Mouse (Mus musculus): Measurements from ENCODE around the gene Neurl1a. TPM values are rescaled to one million over a fixed set of nuclear protein-coding genes. Genes with fewer than 3 reads are reported as not detected.

Gene Neurl1a
- polyA plus RNA-seq, 1 experiment = 0.01 TPM

DNA sequence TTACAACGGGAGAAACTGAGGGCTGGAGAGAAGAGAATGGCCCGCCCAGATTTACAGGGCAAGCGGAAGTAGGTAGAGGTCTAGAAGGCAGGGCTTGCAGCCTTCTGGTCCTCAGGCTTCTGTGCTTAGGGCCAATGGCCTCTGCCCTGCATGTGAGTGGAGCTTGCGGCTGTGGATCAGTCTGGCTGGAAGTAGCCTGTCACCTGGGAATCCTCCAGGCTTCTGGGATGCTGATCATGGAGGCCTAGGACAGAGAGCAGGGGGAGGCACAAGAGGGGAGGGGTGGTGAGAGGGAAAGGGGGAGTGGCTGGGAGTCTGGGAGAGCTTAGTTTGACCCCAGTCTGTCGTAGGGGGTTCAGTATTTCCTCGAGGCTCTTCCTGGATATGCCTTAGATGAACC is 23.8 kb downstream of the Neurl1a start:
- no peaks in the 10 kb centered on the region for H3K9me3 ChIP-seq (ENCODE audit: control insufficient read depth, low read length)
- H3K36me3 ChIP-seq (ENCODE audit: control insufficient read depth) = no peaks in the 10 kb centered on the region
- H3K4me1 ChIP-seq (ENCODE audit: control insufficient read depth) = no peaks in the 10 kb centered on the region
- H3K4me3 ChIP-seq (replicated peaks) = no peak overlapping the region
- H3K27me3 ChIP-seq (ENCODE audit: control insufficient read depth) = no peaks in the 10 kb centered on the region
- TF ChIP-seq TAL1 (IDR thresholded peaks at IDR 0.05; ENCODE audit: low read length) = no peak

DNA sequence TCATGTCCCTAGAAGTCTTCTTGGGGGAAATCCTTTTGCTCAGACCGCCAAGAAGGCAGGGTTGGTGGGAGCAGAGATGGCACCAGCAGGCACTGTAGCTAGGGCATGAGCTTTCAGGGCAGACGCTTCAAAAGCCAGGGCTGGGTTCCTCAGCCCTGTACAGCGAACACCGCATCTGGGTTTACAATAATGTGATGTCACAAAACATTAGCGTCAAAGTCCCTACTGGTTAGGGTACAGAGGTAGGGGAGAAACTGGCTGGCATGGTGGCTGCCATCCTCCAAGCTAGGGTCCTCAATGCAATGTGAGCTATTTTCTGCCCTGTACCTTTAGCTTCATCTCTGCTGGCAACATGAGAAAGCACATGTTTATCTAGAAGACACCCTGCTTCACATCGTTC is 24.4 kb downstream of the Neurl1a start:
- Histone ChIP-seq H3K27me3 (ENCODE audit: control insufficient read depth) (no peaks in the 10 kb centered on the region), H3K4me1 (ENCODE audit: control insufficient read depth) (no peaks in the 10 kb centered on the region), H3K9me3 (ENCODE audit: control insufficient read depth, low read length) (no peaks in the 10 kb centered on the region), H3K36me3 (ENCODE audit: control insufficient read depth) (no peaks in the 10 kb centered on the region), H3K4me3 (replicated peaks) (no peak overlapping the region)
- no peak for TF ChIP-seq GATA1 (IDR thresholded peaks at IDR 0.05; ENCODE audit: low read length)
- no peak for TF ChIP-seq TAL1 (IDR thresholded peaks at IDR 0.05; ENCODE audit: low read length)

DNA sequence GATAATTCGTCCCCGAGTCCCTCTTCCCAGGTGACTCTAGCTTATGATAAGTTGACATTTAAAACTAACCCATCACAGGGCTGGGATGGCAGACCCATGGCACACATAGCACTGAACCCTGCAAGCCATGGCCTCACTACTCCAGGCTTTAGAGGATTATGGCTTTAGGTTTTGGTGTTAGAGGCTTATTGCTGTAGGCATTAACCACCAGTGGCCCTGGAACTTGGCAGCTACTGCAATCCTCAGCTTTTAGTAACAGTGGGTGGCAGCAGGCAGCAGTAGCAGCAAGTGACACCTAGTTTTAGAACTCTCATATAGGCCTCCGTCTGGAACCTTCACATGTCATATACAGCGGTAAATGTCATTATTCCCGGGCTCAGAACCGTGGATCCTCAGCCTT is 26.0 kb downstream of the Neurl1a start:
- Histone ChIP-seq H3K36me3 (ENCODE audit: control insufficient read depth) (no peaks in the 10 kb centered on the region), H3K9me3 (ENCODE audit: control insufficient read depth, low read length) (no peaks in the 10 kb centered on the region), H3K4me1 (ENCODE audit: control insufficient read depth) (no peaks in the 10 kb centered on the region), H3K4me3 (replicated peaks) (no peak overlapping the region), H3K27me3 (ENCODE audit: control insufficient read depth) (no peaks in the 10 kb centered on the region)
- no peak for TF ChIP-seq GATA1 (IDR thresholded peaks at IDR 0.05; ENCODE audit: low read length)
- TF ChIP-seq TAL1 (IDR thresholded peaks at IDR 0.05; ENCODE audit: low read length) = no peak

DNA sequence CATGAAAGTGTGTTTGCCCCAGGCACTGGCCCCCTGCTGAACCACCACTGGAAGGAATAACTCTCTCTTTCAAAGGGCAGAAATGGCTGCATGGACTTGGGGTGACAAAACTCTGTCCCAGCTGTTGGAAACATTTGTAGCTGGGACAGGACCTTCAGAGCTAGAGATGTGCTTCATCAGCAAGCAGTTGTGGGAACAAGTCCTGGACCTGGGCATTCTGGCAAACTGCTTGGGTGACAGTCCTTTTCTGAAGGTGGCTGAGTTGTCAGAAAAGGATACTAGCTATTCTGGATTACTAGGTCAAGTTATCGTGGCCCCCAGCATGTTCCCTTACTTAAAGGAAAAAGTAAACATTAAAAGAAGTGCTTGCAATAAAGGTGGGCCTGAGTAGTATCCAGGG is 27.5 kb downstream of the Neurl1a start:
- Histone ChIP-seq H3K9me3 (ENCODE audit: control insufficient read depth, low read length) (no peaks in the 10 kb centered on the region), H3K4me1 (ENCODE audit: control insufficient read depth) (no peaks in the 10 kb centered on the region), H3K4me3 (replicated peaks) (no peak overlapping the region), H3K36me3 (ENCODE audit: control insufficient read depth) (no peaks in the 10 kb centered on the region), H3K27me3 (ENCODE audit: control insufficient read depth) (no peaks in the 10 kb centered on the region)
- TF ChIP-seq TAL1 (IDR thresholded peaks at IDR 0.05; ENCODE audit: low read length) (no peak), GATA1 (IDR thresholded peaks at IDR 0.05; ENCODE audit: low read length) (no peak)

DNA sequence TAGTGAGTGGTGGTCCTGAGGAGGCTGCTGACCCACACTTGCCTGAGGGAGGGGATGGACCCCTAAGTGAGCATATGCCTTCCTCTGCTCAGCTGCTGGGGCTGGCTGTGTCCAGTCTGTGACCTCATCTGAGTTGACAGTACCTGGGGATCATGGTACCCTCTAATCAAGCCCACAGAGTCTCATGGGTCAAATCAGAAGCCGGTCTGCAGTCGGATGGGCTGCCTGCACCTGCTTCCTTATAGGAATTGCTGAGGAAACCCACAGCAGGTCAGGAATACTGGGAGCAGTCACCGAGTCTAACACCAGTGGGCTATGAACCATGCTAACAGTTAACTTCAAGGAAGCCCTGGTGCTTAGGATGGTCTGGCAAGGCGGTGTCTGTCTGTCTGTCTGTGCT is 31.8 kb downstream of the Neurl1a start:
- TF ChIP-seq TAL1 (IDR thresholded peaks at IDR 0.05; ENCODE audit: low read length) (no peak), GATA1 (IDR thresholded peaks at IDR 0.05; ENCODE audit: low read length) (no peak)
- Histone ChIP-seq H3K4me1 (ENCODE audit: control insufficient read depth) (no peaks in the 10 kb centered on the region), H3K4me3 (replicated peaks) (no peak overlapping the region)

DNA sequence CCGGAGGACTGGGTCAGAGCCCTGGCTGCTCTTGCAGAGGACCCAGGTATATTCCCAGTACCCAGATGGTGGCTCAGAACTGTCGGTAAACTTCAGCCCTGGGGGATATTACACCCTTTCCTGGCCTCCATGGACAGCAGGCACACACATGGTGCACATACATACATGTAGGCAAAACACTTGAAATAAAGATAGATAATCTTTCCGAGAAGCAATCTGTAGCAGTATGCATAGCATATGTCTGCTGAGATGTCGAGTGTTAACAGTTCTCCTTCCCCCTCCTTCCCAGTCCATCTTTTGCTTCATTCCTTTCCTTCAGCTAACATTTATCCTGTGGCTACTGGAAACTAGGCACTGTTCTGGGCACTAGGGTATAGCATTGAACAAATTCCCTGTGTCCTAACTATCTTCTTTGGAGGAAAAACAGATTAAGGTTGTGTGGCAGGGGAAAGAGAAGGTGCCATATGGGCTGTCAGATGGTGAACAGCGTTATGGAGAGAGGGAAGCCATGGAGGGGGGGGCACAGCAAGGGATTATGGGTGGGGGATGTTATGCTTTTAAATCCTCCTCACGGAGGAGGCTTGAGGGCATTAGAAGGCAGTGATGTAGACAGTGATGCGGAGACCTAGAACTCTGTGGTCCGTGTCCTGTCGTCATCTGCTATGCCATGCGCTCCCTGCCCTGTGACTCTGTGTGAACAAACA is 33.1 kb downstream of the Neurl1a start:
- Histone ChIP-seq H3K27me3 (ENCODE audit: control insufficient read depth) (no peaks in the 10 kb centered on the region), H3K4me1 (ENCODE audit: control insufficient read depth) (no peaks in the 10 kb centered on the region), H3K9me3 (ENCODE audit: control insufficient read depth, low read length) (no peaks in the 10 kb centered on the region), H3K36me3 (ENCODE audit: control insufficient read depth) (no peaks in the 10 kb centered on the region), H3K4me3 (replicated peaks) (no peak overlapping the region)
- TF ChIP-seq TAL1 (IDR thresholded peaks at IDR 0.05; ENCODE audit: low read length) = no peak
- TF ChIP-seq GATA1 (IDR thresholded peaks at IDR 0.05; ENCODE audit: low read length) = no peak

More for the DNA sequence above, 31.8 kb downstream of the Neurl1a start:
- H3K9me3 ChIP-seq (ENCODE audit: control insufficient read depth, low read length) = no peaks in the 10 kb centered on the region
- no peaks in the 10 kb centered on the region for H3K36me3 ChIP-seq (ENCODE audit: control insufficient read depth)
- no peaks in the 10 kb centered on the region for H3K27me3 ChIP-seq (ENCODE audit: control insufficient read depth)

DNA sequence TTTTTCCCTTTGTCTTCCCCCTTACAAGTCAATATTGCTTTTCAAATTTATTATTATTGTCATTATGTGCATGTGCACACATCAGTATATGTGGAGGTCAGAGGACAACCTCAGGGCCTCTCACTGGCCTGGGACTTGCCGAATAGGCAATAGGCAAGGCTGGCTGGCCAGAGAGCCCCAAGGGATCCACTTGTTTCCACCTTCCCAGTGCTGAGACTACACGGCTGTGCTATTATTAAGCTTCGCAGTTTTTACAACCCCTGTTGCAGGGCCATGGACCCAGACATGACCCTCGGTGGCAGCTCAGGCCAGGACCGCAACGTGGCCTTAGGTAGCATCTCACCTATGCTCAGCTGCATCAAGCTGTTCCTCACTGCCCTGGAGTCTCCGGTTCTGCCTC is 33.8 kb downstream of the Neurl1a start:
- no peaks in the 10 kb centered on the region for H3K9me3 ChIP-seq (ENCODE audit: control insufficient read depth, low read length)
- no peaks in the 10 kb centered on the region for H3K4me1 ChIP-seq (ENCODE audit: control insufficient read depth)
- H3K27me3 ChIP-seq (ENCODE audit: control insufficient read depth) = no peaks in the 10 kb centered on the region
- H3K4me3 ChIP-seq (replicated peaks) = no peak overlapping the region
- H3K36me3 ChIP-seq (ENCODE audit: control insufficient read depth) = no peaks in the 10 kb centered on the region
- TF ChIP-seq TAL1 (IDR thresholded peaks at IDR 0.05; ENCODE audit: low read length) = no peak
- TF ChIP-seq GATA1 (IDR thresholded peaks at IDR 0.05; ENCODE audit: low read length) = no peak

DNA sequence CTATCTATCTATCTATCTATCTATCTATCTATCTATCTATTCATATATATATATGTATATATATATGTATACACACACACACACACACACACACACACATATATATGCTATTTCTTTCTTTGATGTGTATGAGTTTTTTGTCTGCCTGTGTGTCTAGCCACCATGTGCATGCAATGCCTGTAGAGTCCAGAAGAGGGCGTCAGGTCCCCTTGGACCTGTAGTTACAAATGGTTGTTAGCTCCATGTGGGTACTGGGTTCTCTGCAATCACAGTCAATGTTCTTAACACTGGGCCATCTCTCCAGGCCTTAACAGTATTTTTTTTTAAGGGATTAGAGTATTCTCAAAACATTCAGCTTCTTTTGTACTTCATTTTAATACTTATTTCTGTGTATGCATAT is 34.9 kb downstream of the Neurl1a start:
- Histone ChIP-seq H3K4me1 (ENCODE audit: control insufficient read depth) (no peaks in the 10 kb centered on the region), H3K9me3 (ENCODE audit: control insufficient read depth, low read length) (no peaks in the 10 kb centered on the region), H3K27me3 (ENCODE audit: control insufficient read depth) (no peaks in the 10 kb centered on the region), H3K36me3 (ENCODE audit: control insufficient read depth) (no peaks in the 10 kb centered on the region), H3K4me3 (replicated peaks) (no peak overlapping the region)
- no peak for TF ChIP-seq GATA1 (IDR thresholded peaks at IDR 0.05; ENCODE audit: low read length)
- TF ChIP-seq TAL1 (IDR thresholded peaks at IDR 0.05; ENCODE audit: low read length) = no peak

DNA sequence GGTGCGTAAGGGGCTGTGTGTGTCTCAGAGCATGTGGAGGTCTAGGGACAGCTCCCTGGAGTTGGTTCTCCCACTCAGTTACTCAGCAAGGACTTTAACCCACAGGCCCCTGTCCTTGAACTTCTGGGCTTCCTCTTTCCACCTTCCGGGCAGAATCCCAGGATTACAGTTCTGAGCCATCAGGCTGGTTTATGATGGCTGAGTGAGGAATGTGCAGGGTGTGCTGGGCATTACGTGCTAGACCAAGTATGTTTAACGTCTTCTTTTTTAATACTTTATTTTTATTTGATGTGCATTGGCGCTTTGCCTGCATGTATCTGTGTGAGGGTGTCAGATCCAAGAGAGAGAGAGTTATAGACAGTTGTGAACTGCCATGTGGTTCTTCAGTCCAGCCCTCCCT is 38.1 kb downstream of the Neurl1a start:
- TF ChIP-seq GATA1 (IDR thresholded peaks at IDR 0.05; ENCODE audit: low read length) (no peak), TAL1 (IDR thresholded peaks at IDR 0.05; ENCODE audit: low read length) (no peak)
- no peaks in the 10 kb centered on the region for H3K36me3 ChIP-seq (ENCODE audit: control insufficient read depth)
- no peak overlapping the region for H3K4me3 ChIP-seq (replicated peaks)

DNA sequence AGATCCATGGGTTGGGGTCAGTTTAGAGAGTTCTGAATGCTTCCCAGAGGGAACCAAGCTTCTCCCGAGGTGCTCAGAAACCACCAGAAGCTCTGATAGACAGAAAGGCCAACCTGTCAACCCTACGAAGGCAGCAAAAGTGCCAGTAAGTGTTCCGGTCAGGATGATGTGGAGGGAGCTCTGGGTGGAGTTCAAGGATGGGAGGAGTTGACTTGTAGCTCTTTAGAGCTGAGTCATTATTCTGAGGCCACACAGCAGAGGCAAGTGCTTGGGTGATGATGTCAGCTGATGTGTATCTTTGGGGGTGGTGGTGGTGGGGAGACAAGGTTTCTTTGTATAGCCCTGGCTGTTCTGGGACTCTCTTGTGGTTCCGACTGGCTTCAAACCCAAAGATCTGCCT is 41.0 kb downstream of the Neurl1a start:
- H3K36me3 ChIP-seq (ENCODE audit: control insufficient read depth) = no peaks in the 10 kb centered on the region
- TF ChIP-seq GATA1 (IDR thresholded peaks at IDR 0.05; ENCODE audit: low read length) (no peak), TAL1 (IDR thresholded peaks at IDR 0.05; ENCODE audit: low read length) (no peak)
- H3K9me3 ChIP-seq (ENCODE audit: control insufficient read depth, low read length) = no peaks in the 10 kb centered on the region
- no peaks in the 10 kb centered on the region for H3K27me3 ChIP-seq (ENCODE audit: control insufficient read depth)
- H3K4me3 ChIP-seq (replicated peaks) = no peak overlapping the region
- H3K4me1 ChIP-seq (ENCODE audit: control insufficient read depth) = peaks cover 16% of the 10 kb centered on the region

More for the DNA sequence above, 38.1 kb downstream of the Neurl1a start:
- H3K4me1 ChIP-seq (ENCODE audit: control insufficient read depth) = peaks cover 16% of the 10 kb centered on the region
- H3K27me3 ChIP-seq (ENCODE audit: control insufficient read depth) = no peaks in the 10 kb centered on the region
- no peaks in the 10 kb centered on the region for H3K9me3 ChIP-seq (ENCODE audit: control insufficient read depth, low read length)
